Mouse (Mus musculus) lung, embryonic 15.5 days (tissue): ENCODE data around the gene Crkl. TPM values are rescaled to one million over a fixed set of nuclear protein-coding genes. Genes with fewer than 3 reads are reported as not detected.

ENCODE experiments used
- ATAC-seq: fragments of 200-750 bp; cut with Nextera tagmentation; 2 replicates; pipeline ENCODE4 v1.8.0; 2017; ENCODE audit warnings: moderate number of reproducible peaks, borderline replicate concordance; ENCODE audit not compliant: low FRiP score, low TSS enrichment; ENCODE audit errors: extremely low read depth
- H3K27ac ChIP-seq: fragments of 300-500 bp; sonication (generic); 2 replicates; pipeline ENCODE4 v1.5.1; 2015; ENCODE audit warnings: moderate library complexity, mild to moderate bottlenecking, inconsistent platforms
- H3K27me3 ChIP-seq: fragments of 300-500 bp; sonication (generic); 2 replicates; pipeline ENCODE4 v1.6.1; 2015; ENCODE audit warnings: inconsistent platforms
- H3K36me3 ChIP-seq: fragments of 300-500 bp; sonication (generic); 2 replicates; pipeline ENCODE4 v1.6.1; 2015; ENCODE audit warnings: inconsistent platforms
- H3K4me1 ChIP-seq: fragments of 300-500 bp; sonication (generic); 2 replicates; pipeline ENCODE4 v1.6.1; 2015; ENCODE audit warnings: inconsistent platforms
- H3K4me2 ChIP-seq: fragments of 300-500 bp; sonication (generic); 2 replicates; pipeline ENCODE4 v1.6.1; 2015; ENCODE audit warnings: inconsistent platforms, mild to moderate bottlenecking, moderate library complexity
- H3K4me3 ChIP-seq: fragments of 300-500 bp; sonication (generic); 2 replicates; pipeline ENCODE4 v1.5.1; 2015; ENCODE audit warnings: mild to moderate bottlenecking, inconsistent platforms
- H3K9ac ChIP-seq: fragments of 300-500 bp; sonication (generic); 2 replicates; pipeline ENCODE4 v1.6.1; 2015; ENCODE audit warnings: inconsistent platforms
- H3K9me3 ChIP-seq: fragments of 300-500 bp; sonication (generic); 2 replicates; pipeline ENCODE4 v1.6.1; 2016; ENCODE audit warnings: inconsistent platforms
- WGBS: fragments of 180-500 bp; shearing (Covaris S2); methylation state at CpG from one replicate; pipeline ENCODE4 v1.1.7; 2015; 5-methylcytosine and 5-hydroxymethylcytosine counted together
- polyA plus RNA-seq: library from polyadenylated mRNA; unstranded; fragments of >200 nt; fragmentation: Nextera tagmentation; extraction: Ambion mirVana; gene quantifications from 2 replicates; pipeline ENCODE4 v1.2.1, GENCODE M21; 2015

Crkl gene
- 67.5 and 67.8 TPM in 2 replicates for polyA plus RNA-seq

GRCm38 (mm10) chr16:17451541-17452372 lies at the start of gene Crkl:
Gene Crkl (plus strand): TSS chr16:17451987.
- no peaks in the 10 kb centered on the region for H3K9me3 ChIP-seq
- peak within 1 kb of the TSS; percentile 87 for H3K9ac ChIP-seq
- ATAC-seq: peak; percentile 97
- peak within 1 kb of the TSS; percentile 94 for H3K27ac ChIP-seq
- H3K4me3 ChIP-seq: peak within 1 kb of the TSS; percentile 80
- peaks cover 21% of the 10 kb centered on the region for H3K4me1 ChIP-seq
- H3K27me3 ChIP-seq: no peaks in the 10 kb centered on the region
- under 1% methylated on average over 62 of the region's 63 CpGs for WGBS
- H3K36me3 ChIP-seq: 0 out of 2 replicates have a peak, but pooled peaks cover 12% of the 10 kb centered on the region
- H3K4me2 ChIP-seq: peak within 1 kb of the TSS; percentile 81

- Histone ChIP-seq H3K27me3 (no peaks in the 10 kb centered on the region), H3K4me2 (no peak overlapping the region), H3K4me1 (peaks cover 17% of the 10 kb centered on the region), H3K9me3 (no peaks in the 10 kb centered on the region), H3K27ac (no peak overlapping the region), H3K4me3 (no peak overlapping the region), H3K9ac (no peak overlapping the region), H3K36me3 (no peaks in the 10 kb centered on the region)
- 88% methylated on average over 1 of the region's 1 CpGs for WGBS
- no peak for ATAC-seq
Measured at GRCm38 (mm10) chr16:17402855-17403254, 48.9 kb upstream of the Crkl start.

GRCm38 (mm10) chr16:17405271-17405696 lies 46.5 kb upstream of the Crkl start:
- no peaks in the 10 kb centered on the region for H3K27me3 ChIP-seq
- no peaks in the 10 kb centered on the region for H3K9me3 ChIP-seq
- WGBS: under 1% methylated on average over 22 of the region's 22 CpGs
- H3K27ac ChIP-seq: peak overlapping the region; percentile 51; the same call in 1 of the 2 replicates
- peak overlapping the region; percentile 62 for H3K9ac ChIP-seq
- H3K4me1 ChIP-seq: peaks cover 20% of the 10 kb centered on the region
- no peaks in the 10 kb centered on the region for H3K36me3 ChIP-seq
- ATAC-seq: peak; percentile 83
- H3K4me2 ChIP-seq: peak overlapping the region; percentile 81
- H3K4me3 ChIP-seq: peak overlapping the region; percentile 86

GRCm38 (mm10) chr16:17405736-17406443 lies 45.9 kb upstream of the Crkl start, which contains the start of the genes Snap29 and Pi4ka:
Gene Snap29 (plus strand): TSS chr16:17405986.
Gene Pi4ka (minus strand): TSS chr16:17406314.
- peak within 1 kb of the TSS; percentile 81 for H3K4me2 ChIP-seq
- H3K36me3 ChIP-seq: no peaks in the 10 kb centered on the region
- WGBS: under 1% methylated on average over 56 of the region's 69 CpGs

GRCm38 (mm10) chr16:17406512-17407231 lies 45.1 kb upstream of the Crkl start:
- H3K4me3 ChIP-seq: peak overlapping the region; percentile 86
- peak overlapping the region; percentile 58 for H3K4me2 ChIP-seq
- peak overlapping the region; percentile 69 for H3K9ac ChIP-seq
- H3K9me3 ChIP-seq: no peaks in the 10 kb centered on the region
- WGBS: 24% methylated on average over 9 of the region's 9 CpGs
- no peaks in the 10 kb centered on the region for H3K27me3 ChIP-seq
- ATAC-seq: no peak
- no peak overlapping the region for H3K27ac ChIP-seq
- H3K36me3 ChIP-seq: no peaks in the 10 kb centered on the region
- H3K4me1 ChIP-seq: peaks cover 21% of the 10 kb centered on the region

More at GRCm38 (mm10) chr16:17405736-17406443, 45.9 kb upstream of the Crkl start, which contains the start of the genes Snap29 and Pi4ka:
- ATAC-seq: peak; percentile 98
- H3K9me3 ChIP-seq: no peaks in the 10 kb centered on the region
- H3K27me3 ChIP-seq: no peaks in the 10 kb centered on the region
- H3K4me1 ChIP-seq: peaks cover 21% of the 10 kb centered on the region
- H3K4me3 ChIP-seq: peak within 1 kb of the TSS; percentile 86
- H3K27ac ChIP-seq: peak within 1 kb of the TSS; percentile 51
- H3K9ac ChIP-seq: peak within 1 kb of the TSS; percentile 69

GRCm38 (mm10) chr16:17409046-17409445 lies 42.7 kb upstream of the Crkl start:
- H3K27me3 ChIP-seq: no peaks in the 10 kb centered on the region
- peaks cover 21% of the 10 kb centered on the region for H3K4me1 ChIP-seq
- ATAC-seq: no peak
- no peaks in the 10 kb centered on the region for H3K9me3 ChIP-seq
- H3K9ac ChIP-seq: no peak overlapping the region
- H3K36me3 ChIP-seq: no peaks in the 10 kb centered on the region
- WGBS: 94% methylated on average over 2 of the region's 2 CpGs
- H3K27ac ChIP-seq: no peak overlapping the region
- no peak overlapping the region for H3K4me3 ChIP-seq
- no peak overlapping the region for H3K4me2 ChIP-seq

GRCm38 (mm10) chr16:17410209-17410608 lies 41.6 kb upstream of the Crkl start:
- WGBS: 24% methylated on average over 4 of the region's 4 CpGs

GRCm38 (mm10) chr16:17423021-17423420 lies 28.8 kb upstream of the Crkl start:
- no peaks in the 10 kb centered on the region for H3K4me1 ChIP-seq
- no peak overlapping the region for H3K9ac ChIP-seq
- ATAC-seq: no peak
- H3K27me3 ChIP-seq: no peaks in the 10 kb centered on the region
- peaks cover 41% of the 10 kb centered on the region for H3K36me3 ChIP-seq
- no peak overlapping the region for H3K27ac ChIP-seq
- H3K9me3 ChIP-seq: no peaks in the 10 kb centered on the region
- WGBS: 72% methylated on average over 3 of the region's 3 CpGs
- H3K4me3 ChIP-seq: no peak overlapping the region
- H3K4me2 ChIP-seq: no peak overlapping the region

More at GRCm38 (mm10) chr16:17410209-17410608, 41.6 kb upstream of the Crkl start:
- H3K4me1 ChIP-seq: peaks cover 11% of the 10 kb centered on the region; the same call in 1 of the 2 replicates
- H3K36me3 ChIP-seq: no peaks in the 10 kb centered on the region
- H3K27me3 ChIP-seq: no peaks in the 10 kb centered on the region
- H3K4me2 ChIP-seq: no peak overlapping the region
- no peak overlapping the region for H3K27ac ChIP-seq
- H3K9me3 ChIP-seq: no peaks in the 10 kb centered on the region
- ATAC-seq: no peak
- H3K9ac ChIP-seq: no peak overlapping the region
- no peak overlapping the region for H3K4me3 ChIP-seq

GRCm38 (mm10) chr16:17432576-17432975 lies 19.2 kb upstream of the Crkl start:
- H3K9me3 ChIP-seq: no peaks in the 10 kb centered on the region
- no peaks in the 10 kb centered on the region for H3K27me3 ChIP-seq
- H3K4me3 ChIP-seq: no peak overlapping the region
- 63% methylated on average over 2 of the region's 2 CpGs for WGBS
- no peaks in the 10 kb centered on the region for H3K4me1 ChIP-seq
- H3K9ac ChIP-seq: no peak overlapping the region
- H3K27ac ChIP-seq: no peak overlapping the region
- H3K36me3 ChIP-seq: peaks cover 4% of the 10 kb centered on the region; the same call in 1 of the 2 replicates
- no peak for ATAC-seq
- no peak overlapping the region for H3K4me2 ChIP-seq

GRCm38 (mm10) chr16:17452373-17452715 lies 557 bp downstream of the Crkl start:
- WGBS: under 1% methylated on average over 24 of the region's 24 CpGs
- peaks cover 21% of the 10 kb centered on the region for H3K4me1 ChIP-seq
- H3K4me2 ChIP-seq: peak overlapping the region; percentile 81
- peak overlapping the region; percentile 94 for H3K27ac ChIP-seq
- H3K9me3 ChIP-seq: no peaks in the 10 kb centered on the region
- H3K9ac ChIP-seq: peak overlapping the region; percentile 87
- peaks cover 16% of the 10 kb centered on the region; the same call in 1 of the 2 replicates for H3K36me3 ChIP-seq
- H3K27me3 ChIP-seq: no peaks in the 10 kb centered on the region
- ATAC-seq: peak; percentile 32; the same call in 1 of the 2 replicates
- H3K4me3 ChIP-seq: peak overlapping the region; percentile 80

- Histone ChIP-seq H3K9me3 (no peaks in the 10 kb centered on the region), H3K27ac (no peak overlapping the region), H3K4me3 (no peak overlapping the region), H3K27me3 (no peaks in the 10 kb centered on the region), H3K9ac (no peak overlapping the region), H3K4me1 (peaks cover 19% of the 10 kb centered on the region), H3K4me2 (no peak overlapping the region), H3K36me3 (peaks cover 28% of the 10 kb centered on the region; the same call in 1 of the 2 replicates)
- WGBS: 100% methylated on average over 1 of the region's 1 CpGs
- no peak for ATAC-seq
Measured at GRCm38 (mm10) chr16:17456901-17457300, 5.1 kb downstream of the Crkl start.
